Mouse (Mus musculus) brain, adult 10 weeks (tissue): ENCODE results near the gene Smr2. TPM values are rescaled to one million over a fixed set of nuclear protein-coding genes. Genes with fewer than 3 reads are reported as not detected.

Experiments used
- polyA plus RNA-seq: library from polyadenylated mRNA; stranded (reverse); fragments of 350-450 nt; fragmentation: Illumina TruSeq; extraction: RNeasy Lipid Tissue Mini Kit (QIAGEN cat#74804); gene quantifications from one replicate; pipeline ENCODE4 v1.2.3, GENCODE M21; 2015; ENCODE audit warnings: low read depth, low replicate concordance

Gene Smr2
- polyA plus RNA-seq: not detected

GRCm38 (mm10) chr5:88086256-88086655 is at the start of gene Smr2:
TSS of gene Smr2 (plus strand) at chr5:88086556.

GRCm38 (mm10) chr5:88111430-88111829 is 25.1 kb downstream of the Smr2 start, which contains the start of gene Gm11116:
TSS of gene Gm11116 (minus strand) at chr5:88111530.

GRCm38 (mm10) chr5:88153999-88154398 is 67.6 kb downstream of the Smr2 start, which contains the start of gene Gm11115:
TSS of gene Gm11115 (minus strand) at chr5:88154099.

Other genes starting within 250 kb of the Smr2 start
- gene Odam, start 201.5 kb upstream of the Smr2 start, polyA plus RNA-seq: not detected
- not detected for gene Csn3, start 161.0 kb upstream of the Smr2 start, polyA plus RNA-seq
- gene 2310003L06Rik, start 117.1 kb upstream of the Smr2 start, polyA plus RNA-seq: not detected
- not detected for gene Gm28434, start 117.0 kb upstream of the Smr2 start, polyA plus RNA-seq
- not detected for gene Cabs1, start 107.1 kb upstream of the Smr2 start, polyA plus RNA-seq
- not detected for gene Smr3a, start 84.0 kb upstream of the Smr2 start, polyA plus RNA-seq
- gene Gm11116, start 25.0 kb downstream of the Smr2 start, polyA plus RNA-seq: not detected
- not detected for gene Gm11115, start 67.5 kb downstream of the Smr2 start, polyA plus RNA-seq
- not detected for gene Gm7714, start 182.4 kb downstream of the Smr2 start, polyA plus RNA-seq
- gene Prol1, start 230.8 kb downstream of the Smr2 start, polyA plus RNA-seq: not detected